Mouse (Mus musculus) forebrain, embryonic 15.5 days (tissue): ENCODE results near the gene Mgea5. TPM values are rescaled to one million over a fixed set of nuclear protein-coding genes. Genes with fewer than 3 reads are reported as not detected.

ENCODE experiments used
- ATAC-seq: fragments of 200-750 bp; cut with Nextera tagmentation; replicated peaks from 2 replicates; pipeline ENCODE4 v1.8.0; 2017; ENCODE audit warnings: mild to moderate bottlenecking, moderate TSS enrichment, moderate library complexity
- H3K27ac ChIP-seq: fragments of 300-500 bp; sonication (generic); replicated peaks from 2 replicates; pipeline ENCODE4 v1.5.1; 2015; ENCODE audit warnings: mild to moderate bottlenecking, inconsistent platforms
- H3K27me3 ChIP-seq: fragments of 300-500 bp; sonication (generic); 2 replicates; pipeline ENCODE4 v1.6.1; 2015; ENCODE audit warnings: inconsistent platforms
- H3K36me3 ChIP-seq: fragments of 300-500 bp; sonication (generic); 2 replicates; pipeline ENCODE4 v1.6.1; 2015; ENCODE audit warnings: mild to moderate bottlenecking, inconsistent platforms
- H3K4me1 ChIP-seq: fragments of 300-500 bp; sonication (generic); 2 replicates; pipeline ENCODE4 v1.6.1; 2015; ENCODE audit warnings: inconsistent platforms
- H3K4me2 ChIP-seq: fragments of 300-500 bp; sonication (generic); replicated peaks from 2 replicates; pipeline ENCODE4 v1.6.1; 2015; ENCODE audit warnings: mild to moderate bottlenecking, inconsistent platforms
- H3K4me3 ChIP-seq: fragments of 300-500 bp; sonication (generic); 2 replicates; pipeline ENCODE4 v1.5.1; 2015; ENCODE audit warnings: mild to moderate bottlenecking, inconsistent platforms
- H3K9ac ChIP-seq: fragments of 300-500 bp; sonication (generic); replicated peaks from 2 replicates; pipeline ENCODE4 v1.6.1; 2015; ENCODE audit warnings: mild to moderate bottlenecking, inconsistent platforms
- H3K9me3 ChIP-seq: fragments of 300-500 bp; sonication (generic); 2 replicates; pipeline ENCODE4 v1.6.1; 2016; ENCODE audit warnings: inconsistent platforms
- WGBS: fragments of 180-500 bp; shearing (Covaris S2); methylation state at CpG from one replicate; pipeline ENCODE4 v1.1.7; 2015; ENCODE audit warnings: mixed read lengths; 5-methylcytosine and 5-hydroxymethylcytosine counted together
- polyA plus RNA-seq: library from polyadenylated mRNA; unstranded; fragments of >200 nt; fragmentation: Nextera tagmentation; extraction: Ambion mirVana; gene quantifications from 2 replicates; pipeline ENCODE4 v1.2.1, GENCODE M21; 2015

The Mgea5 gene
- polyA plus RNA-seq, 1 experiment from 2014 or later, result 94.5 TPM

DNA sequence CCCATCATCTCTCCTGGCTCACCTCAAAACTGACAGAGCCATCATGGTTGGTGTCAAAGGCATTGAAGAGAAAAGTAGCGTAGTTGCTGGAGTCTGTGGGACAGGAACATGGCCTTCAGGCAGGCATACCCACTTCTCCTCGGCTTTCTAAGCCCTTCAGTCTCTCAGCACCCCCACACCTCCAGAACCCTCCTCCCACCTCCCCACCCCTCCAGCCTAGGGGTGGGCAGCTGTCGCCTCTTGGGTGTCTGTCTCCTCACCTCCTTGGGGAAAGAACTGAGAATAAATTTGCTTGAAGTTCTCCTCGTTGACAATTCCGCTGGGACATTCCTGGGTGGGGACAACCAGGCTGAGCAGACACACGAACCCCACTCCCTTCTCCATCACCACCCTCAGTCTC lies 11.1 kb upstream of the Mgea5 start:
- Histone ChIP-seq H3K36me3 (no peaks in the 10 kb centered on the region), H3K27ac (no peak overlapping the region), H3K9ac (no peak overlapping the region), H3K4me2 (no peak overlapping the region), H3K4me1 (no peaks in the 10 kb centered on the region), H3K27me3 (no peaks in the 10 kb centered on the region), H3K9me3 (no peaks in the 10 kb centered on the region), H3K4me3 (no peak overlapping the region)
- ATAC-seq, result no peak
- 83% methylated on average over 6 of the region's 6 CpGs for WGBS

DNA sequence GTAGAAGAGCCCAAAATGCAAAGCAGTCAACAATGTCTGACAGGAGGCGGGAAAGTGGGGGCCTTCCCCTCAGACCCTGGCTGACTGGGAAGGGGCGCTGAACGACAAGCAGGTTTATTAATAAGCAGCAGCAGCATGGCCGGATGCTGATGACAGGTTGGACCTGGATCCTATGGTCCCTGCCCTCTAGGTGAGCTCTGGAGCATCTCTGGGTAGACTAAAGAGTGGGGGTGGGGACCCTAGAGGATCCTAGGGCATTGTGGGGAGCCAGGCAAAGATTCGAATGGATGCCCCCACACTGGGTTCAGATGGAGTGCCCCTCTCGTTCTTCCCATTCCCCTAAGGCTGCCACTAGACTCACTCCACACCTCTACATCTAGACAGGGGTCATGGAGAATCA lies 8.8 kb upstream of the Mgea5 start:
- Histone ChIP-seq H3K4me3 (no peak overlapping the region), H3K27ac (no peak overlapping the region), H3K36me3 (no peaks in the 10 kb centered on the region), H3K4me1 (no peaks in the 10 kb centered on the region), H3K9ac (no peak overlapping the region), H3K9me3 (no peaks in the 10 kb centered on the region), H3K27me3 (no peaks in the 10 kb centered on the region), H3K4me2 (no peak overlapping the region)
- WGBS, result 91% methylated on average over 6 of the region's 6 CpGs
- no peak for ATAC-seq

DNA sequence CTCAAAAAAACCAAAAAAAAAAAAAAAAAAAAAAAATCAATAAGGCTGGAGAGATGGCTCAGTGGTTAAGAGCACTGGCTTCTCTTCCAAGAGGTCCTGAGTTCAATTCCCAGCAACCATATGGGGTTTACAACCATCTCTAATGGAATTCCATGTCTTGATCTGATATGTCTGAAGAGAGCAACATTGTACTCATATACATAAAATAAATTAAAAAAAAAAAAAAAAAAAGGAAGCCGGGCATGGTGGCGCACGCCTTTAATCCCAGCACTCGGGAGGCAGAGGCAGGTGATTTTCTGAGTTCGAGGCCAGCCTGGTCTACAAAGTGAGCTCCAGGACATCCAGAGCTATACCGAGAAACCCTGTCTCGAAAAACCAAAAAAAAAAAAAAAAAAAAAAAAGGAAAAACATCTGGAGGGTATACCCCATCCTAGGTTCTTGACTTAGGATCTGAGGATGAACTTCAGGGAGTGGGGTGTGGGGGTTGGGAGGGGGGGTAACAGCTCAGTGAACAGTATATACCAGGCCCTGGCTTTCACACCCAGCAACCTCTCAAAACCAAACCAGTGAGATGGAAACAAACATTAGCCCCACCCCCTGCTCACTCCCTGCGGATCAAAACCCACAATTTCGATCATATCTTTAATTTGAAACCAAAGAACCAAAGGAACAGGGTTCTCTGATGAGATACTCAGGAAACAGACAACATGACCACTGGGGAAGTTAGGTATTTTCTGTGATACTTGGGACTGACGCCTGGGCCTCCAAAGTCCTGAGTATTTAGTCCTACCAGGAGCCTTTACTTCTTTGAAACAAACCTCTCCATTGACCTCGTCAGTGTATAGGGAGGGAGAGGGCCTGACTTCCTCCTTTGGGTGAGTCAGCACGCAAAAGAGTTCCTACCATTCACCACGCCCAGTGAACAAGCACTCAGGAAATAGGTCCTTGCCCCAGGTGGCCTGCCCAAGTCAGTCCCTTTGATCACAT lies 6.5 kb upstream of the Mgea5 start:
- H3K27me3 ChIP-seq, result no peaks in the 10 kb centered on the region
- H3K4me3 ChIP-seq, result no peak overlapping the region
- no peaks in the 10 kb centered on the region for H3K4me1 ChIP-seq
- 83% methylated on average over 13 of the region's 13 CpGs for WGBS
- ATAC-seq, result no peak
- H3K4me2 ChIP-seq, result no peak overlapping the region
- no peaks in the 10 kb centered on the region for H3K9me3 ChIP-seq
- H3K36me3 ChIP-seq, result no peaks in the 10 kb centered on the region
- H3K27ac ChIP-seq, result no peak overlapping the region
- no peak overlapping the region for H3K9ac ChIP-seq

DNA sequence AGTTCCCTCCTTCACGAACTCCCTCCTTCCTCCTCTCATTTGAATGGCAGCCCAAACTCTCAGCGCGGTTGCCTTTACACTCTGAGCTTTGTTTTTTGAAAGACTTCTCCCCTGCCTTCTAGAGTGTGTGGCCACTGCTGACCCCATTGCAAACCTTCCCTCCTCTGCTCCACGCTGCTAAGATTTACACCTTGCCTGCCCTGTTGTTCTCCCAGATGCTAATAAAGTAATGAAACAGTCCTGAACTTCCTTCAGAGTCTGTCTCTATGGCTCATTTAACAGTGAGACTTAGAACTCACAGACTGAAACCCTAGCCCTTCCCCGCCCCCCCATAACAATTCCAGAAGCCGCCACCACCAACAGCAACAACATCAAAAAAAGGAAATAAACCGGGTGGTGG lies 5.7 kb upstream of the Mgea5 start:
- Histone ChIP-seq H3K36me3 (no peaks in the 10 kb centered on the region), H3K4me2 (no peak overlapping the region), H3K27me3 (no peaks in the 10 kb centered on the region), H3K4me3 (no peak overlapping the region), H3K4me1 (no peaks in the 10 kb centered on the region), H3K27ac (no peak overlapping the region), H3K9me3 (no peaks in the 10 kb centered on the region), H3K9ac (no peak overlapping the region)
- 83% methylated on average over 7 of the region's 7 CpGs for WGBS
- ATAC-seq, result no peak

DNA sequence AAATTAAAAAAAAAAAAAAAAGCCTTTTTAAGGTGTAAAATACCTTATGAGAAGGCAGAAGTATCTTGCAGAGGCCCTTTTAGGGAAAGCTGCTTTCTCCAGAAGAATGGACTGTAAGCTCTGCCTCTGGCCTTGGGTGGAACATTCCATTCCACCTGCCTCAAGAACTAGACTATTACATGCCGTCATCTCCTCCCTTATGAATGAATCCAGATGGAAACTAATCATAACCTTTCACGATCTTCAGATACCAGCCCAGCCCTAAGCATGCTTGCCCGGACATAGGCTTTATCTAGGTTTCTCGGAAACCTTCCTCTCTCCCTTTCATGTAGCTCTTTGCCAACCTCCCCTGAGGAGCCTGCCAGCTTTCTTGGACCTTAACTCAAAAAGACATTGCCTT lies 4.7 kb upstream of the Mgea5 start:
- H3K4me2 ChIP-seq, result no peak overlapping the region
- no peak overlapping the region for H3K4me3 ChIP-seq
- no peak overlapping the region for H3K27ac ChIP-seq
- peaks cover 6% of the 10 kb centered on the region for H3K4me1 ChIP-seq
- no peak overlapping the region for H3K9ac ChIP-seq
- no peak for ATAC-seq
- no peaks in the 10 kb centered on the region for H3K9me3 ChIP-seq
- no peaks in the 10 kb centered on the region for H3K27me3 ChIP-seq
- 89% methylated on average over 4 of the region's 4 CpGs for WGBS
- H3K36me3 ChIP-seq, result no peaks in the 10 kb centered on the region

DNA sequence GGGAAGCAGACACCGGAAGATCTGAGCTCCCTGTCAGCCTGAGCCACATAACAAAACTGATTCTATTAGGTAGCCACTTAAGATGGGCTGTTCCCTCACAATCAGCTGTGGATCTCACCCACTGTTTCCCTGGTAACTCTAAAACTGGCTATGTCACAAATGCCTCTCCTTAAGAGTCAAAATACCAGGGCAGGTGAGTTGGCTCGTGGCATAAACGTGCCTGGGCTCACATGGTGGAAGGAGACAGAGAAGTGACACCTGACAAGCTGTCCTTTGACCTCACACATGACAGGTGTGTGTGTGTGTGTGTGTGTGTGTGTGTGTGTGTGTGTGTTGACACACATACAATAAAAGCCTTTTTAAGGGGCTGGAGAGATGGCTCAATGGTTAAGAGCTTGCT lies 3.8 kb upstream of the Mgea5 start:
- Histone ChIP-seq H3K9ac (no peak overlapping the region), H3K36me3 (no peaks in the 10 kb centered on the region), H3K4me1 (peaks cover 6% of the 10 kb centered on the region), H3K27me3 (no peaks in the 10 kb centered on the region), H3K27ac (no peak overlapping the region), H3K4me2 (no peak overlapping the region), H3K9me3 (no peaks in the 10 kb centered on the region), H3K4me3 (no peak overlapping the region)
- ATAC-seq, result no peak
- 59% methylated on average over 3 of the region's 3 CpGs for WGBS

DNA sequence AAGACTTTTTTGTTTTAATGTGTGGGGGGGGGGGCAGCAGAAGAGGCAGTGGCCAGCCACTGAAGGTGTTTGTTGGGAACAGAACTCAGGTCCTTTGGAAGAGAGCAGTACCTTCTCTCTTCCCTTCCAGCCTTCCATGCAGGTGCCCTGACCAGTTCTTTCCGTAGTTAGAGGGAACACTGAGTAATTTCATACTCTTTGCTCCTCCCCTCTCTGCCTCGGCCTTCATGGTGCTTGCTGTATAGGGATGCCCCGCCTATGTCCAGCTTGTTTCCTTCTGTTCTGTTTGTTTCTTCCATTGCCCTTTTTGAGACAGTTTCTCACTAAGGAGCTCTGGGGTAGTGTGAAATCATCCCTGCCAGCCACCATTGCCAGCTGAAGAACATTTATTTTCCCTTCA lies 1.8 kb upstream of the Mgea5 start:
- Histone ChIP-seq H3K9me3 (no peaks in the 10 kb centered on the region), H3K4me3 (no peak overlapping the region), H3K36me3 (no peaks in the 10 kb centered on the region), H3K4me1 (peaks cover 24% of the 10 kb centered on the region), H3K27me3 (no peaks in the 10 kb centered on the region), H3K9ac (no peak overlapping the region), H3K4me2 (no peak overlapping the region), H3K27ac (no peak overlapping the region)
- 67% methylated on average over 3 of the region's 3 CpGs for WGBS
- no peak for ATAC-seq

DNA sequence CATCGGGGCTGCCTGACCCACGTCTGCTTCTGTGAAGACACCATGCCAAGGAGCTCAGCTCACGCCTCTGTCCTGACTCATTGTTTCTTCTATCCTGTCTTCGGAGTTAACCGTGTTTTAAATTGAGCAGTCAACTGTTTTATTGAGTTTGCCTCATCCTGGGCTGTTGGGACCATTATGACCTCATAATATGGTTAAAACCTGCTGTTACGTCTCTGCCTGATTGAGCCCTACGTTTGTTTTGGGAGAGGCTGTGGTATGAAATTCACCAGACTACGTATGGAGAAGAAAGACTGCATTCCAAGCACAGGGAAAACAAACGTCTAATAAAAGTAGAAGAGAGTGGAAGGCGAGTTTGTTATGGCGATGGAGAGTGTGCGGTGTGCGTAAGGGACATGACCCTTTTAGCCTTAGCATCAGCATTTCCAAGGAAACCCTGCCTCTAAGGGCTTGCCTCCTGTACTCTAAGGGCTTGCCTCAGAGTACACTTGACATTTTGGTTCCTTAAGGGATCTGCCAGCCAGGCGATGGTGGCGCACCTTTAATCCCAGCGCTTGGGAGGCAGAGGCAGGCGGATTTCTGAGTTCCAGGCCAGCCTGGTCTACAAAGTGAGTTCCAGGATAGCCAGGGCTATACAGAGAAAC lies 418 bp upstream of the Mgea5 start:
- peak overlapping the region; percentile 40 for H3K9ac ChIP-seq

DNA sequence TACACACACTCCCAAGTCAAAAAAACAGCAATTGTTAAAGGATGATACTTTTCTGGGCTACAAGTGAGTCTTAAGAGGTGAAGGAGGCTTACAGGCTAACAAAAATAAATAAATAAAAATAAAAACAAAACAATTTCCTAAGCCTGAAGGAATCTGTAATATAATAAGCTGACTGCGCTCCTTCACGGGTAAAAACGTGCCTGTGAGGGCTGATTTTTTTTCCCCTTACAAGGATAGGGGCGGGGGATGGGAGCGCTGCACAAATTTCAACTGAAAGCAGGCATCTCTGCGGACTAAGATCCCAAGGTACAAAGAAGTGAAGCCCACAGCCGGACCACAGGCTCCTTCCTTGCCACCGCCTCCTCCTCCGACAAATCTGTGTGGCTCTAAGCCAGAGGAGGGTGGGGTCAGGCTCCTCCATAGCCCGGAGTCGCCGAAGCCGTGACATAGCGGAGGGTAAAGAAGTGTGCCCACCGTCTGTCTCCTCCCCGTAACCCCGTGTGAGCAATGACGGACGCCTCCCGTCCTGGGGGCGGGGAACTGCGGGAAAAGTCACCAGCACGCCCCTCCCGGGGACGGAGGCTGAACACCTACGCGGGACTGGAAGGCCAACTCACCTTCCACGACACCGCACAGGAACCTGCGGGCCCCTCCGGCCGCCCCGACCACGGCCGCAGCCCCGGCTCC lies 1.2 kb downstream of the Mgea5 start:
- Histone ChIP-seq H3K4me1 (peaks cover 43% of the 10 kb centered on the region), H3K4me3 (peak overlapping the region; percentile 67), H3K9me3 (no peaks in the 10 kb centered on the region), H3K4me2 (peak overlapping the region; percentile 69), H3K27me3 (no peaks in the 10 kb centered on the region), H3K27ac (peak overlapping the region; percentile 98), H3K36me3 (peaks cover 20% of the 10 kb centered on the region), H3K9ac (peak overlapping the region; percentile 88)
- peak; percentile 26 for ATAC-seq
- WGBS, result under 1% methylated on average over 36 of the region's 36 CpGs

More for the DNA sequence above, 418 bp upstream of the Mgea5 start:
- Histone ChIP-seq H3K36me3 (peaks cover 5% of the 10 kb centered on the region; the same call in 1 of the 2 replicates), H3K4me3 (peak overlapping the region; percentile 67), H3K4me2 (peak overlapping the region; percentile 55), H3K9me3 (no peaks in the 10 kb centered on the region), H3K27me3 (no peaks in the 10 kb centered on the region), H3K4me1 (peaks cover 38% of the 10 kb centered on the region), H3K27ac (peak overlapping the region; percentile 36)
- 34% methylated on average over 17 of the region's 17 CpGs for WGBS
- no peak for ATAC-seq

DNA sequence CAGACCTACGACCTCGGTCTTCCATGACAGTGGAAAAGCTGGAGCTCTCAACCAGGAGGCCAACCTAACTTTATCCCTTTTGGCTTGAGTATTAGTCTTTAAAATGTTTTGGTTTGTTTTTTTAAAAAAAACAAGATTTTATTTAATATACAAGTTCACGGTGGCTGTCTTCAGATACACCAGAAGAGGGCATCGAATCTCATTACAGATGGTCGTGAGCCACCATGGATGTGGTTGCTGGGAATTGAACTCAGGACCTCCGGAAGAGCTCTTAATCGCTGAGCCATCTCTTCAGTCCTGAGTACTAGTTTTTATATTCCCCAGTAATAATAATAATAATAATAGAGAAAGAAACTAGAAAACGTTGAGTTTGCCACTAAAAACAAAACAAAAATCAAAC lies 2.0 kb downstream of the Mgea5 start:
- no peak for ATAC-seq
- H3K4me3 ChIP-seq, result peak overlapping the region; percentile 67
- peak overlapping the region; percentile 88; the same call in 1 of the 2 replicates for H3K9ac ChIP-seq
- H3K4me1 ChIP-seq, result peaks cover 43% of the 10 kb centered on the region
- H3K27ac ChIP-seq, result no peak overlapping the region
- no peaks in the 10 kb centered on the region for H3K9me3 ChIP-seq
- H3K4me2 ChIP-seq, result peak overlapping the region; percentile 69
- peaks cover 27% of the 10 kb centered on the region for H3K36me3 ChIP-seq
- WGBS, result 53% methylated on average over 8 of the region's 8 CpGs
- no peaks in the 10 kb centered on the region for H3K27me3 ChIP-seq

DNA sequence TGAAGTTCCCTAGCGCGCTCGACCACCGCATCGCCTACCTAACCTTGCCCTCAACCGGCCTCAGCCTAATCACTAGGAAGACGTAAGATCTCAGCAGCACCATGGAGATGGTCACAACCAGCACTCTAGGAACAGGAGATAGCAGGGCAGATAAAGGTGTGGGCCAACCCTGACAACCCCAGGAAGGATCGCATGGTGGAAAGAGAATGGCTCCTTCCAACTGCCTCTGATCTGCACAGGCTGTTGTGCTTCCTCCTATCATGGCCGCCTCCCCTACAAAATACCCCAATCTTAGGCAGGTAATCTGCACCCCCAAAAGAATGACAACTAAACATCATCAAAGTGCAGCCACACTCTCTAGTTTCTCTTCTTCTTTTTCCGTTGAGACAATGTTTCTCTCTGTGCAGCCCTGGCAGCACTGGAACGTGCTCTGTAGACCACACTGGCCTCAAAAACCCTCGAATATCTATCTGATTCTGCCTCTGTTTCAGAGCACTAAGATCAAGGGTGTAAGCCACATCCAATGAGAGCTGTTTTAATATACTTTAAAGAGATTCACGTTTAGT lies 3.2 kb downstream of the Mgea5 start:
- 90% methylated on average over 13 of the region's 13 CpGs for WGBS
- Histone ChIP-seq H3K9ac (no peak overlapping the region), H3K27me3 (no peaks in the 10 kb centered on the region), H3K4me2 (peak overlapping the region; percentile 69), H3K4me1 (peaks cover 43% of the 10 kb centered on the region), H3K36me3 (peaks cover 38% of the 10 kb centered on the region), H3K4me3 (peak overlapping the region; percentile 67; the same call in 1 of the 2 replicates), H3K27ac (no peak overlapping the region), H3K9me3 (no peaks in the 10 kb centered on the region)
- ATAC-seq, result no peak

DNA sequence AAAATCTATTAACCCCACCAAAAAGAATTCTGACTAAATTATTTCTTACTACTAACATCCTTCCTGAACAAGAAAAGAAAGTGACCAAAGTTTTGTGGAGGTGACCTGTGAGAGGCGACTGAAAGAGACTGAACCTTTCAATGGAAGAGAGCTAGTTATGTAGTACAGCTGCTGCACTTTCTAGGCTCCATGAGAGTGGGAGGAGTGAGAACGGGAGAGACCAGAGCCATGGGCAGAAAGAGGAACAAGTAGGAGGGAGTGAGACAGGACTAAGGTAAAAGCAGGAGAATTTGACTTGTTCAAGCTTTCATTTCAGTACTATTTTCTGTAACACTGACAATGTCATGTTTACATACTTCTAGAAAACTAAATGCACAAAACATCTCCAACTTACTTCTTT lies 8.2 kb downstream of the Mgea5 start:
- Histone ChIP-seq H3K27ac (no peak overlapping the region), H3K4me3 (no peak overlapping the region), H3K4me2 (no peak overlapping the region), H3K9ac (no peak overlapping the region), H3K27me3 (no peaks in the 10 kb centered on the region), H3K36me3 (peaks cover 87% of the 10 kb centered on the region), H3K9me3 (no peaks in the 10 kb centered on the region), H3K4me1 (peaks cover 19% of the 10 kb centered on the region)
- WGBS, result 84% methylated on average over 2 of the region's 2 CpGs
- no peak for ATAC-seq
